Mouse (Mus musculus): ENCODE measurements around the gene Racgap1. TPM values are rescaled to one million over a fixed set of nuclear protein-coding genes. Genes with fewer than 3 reads are reported as not detected.

The Racgap1 gene
- 10 to 100 TPM; 72.5 to 96.3 TPM for total RNA-seq (2023)

DNA sequence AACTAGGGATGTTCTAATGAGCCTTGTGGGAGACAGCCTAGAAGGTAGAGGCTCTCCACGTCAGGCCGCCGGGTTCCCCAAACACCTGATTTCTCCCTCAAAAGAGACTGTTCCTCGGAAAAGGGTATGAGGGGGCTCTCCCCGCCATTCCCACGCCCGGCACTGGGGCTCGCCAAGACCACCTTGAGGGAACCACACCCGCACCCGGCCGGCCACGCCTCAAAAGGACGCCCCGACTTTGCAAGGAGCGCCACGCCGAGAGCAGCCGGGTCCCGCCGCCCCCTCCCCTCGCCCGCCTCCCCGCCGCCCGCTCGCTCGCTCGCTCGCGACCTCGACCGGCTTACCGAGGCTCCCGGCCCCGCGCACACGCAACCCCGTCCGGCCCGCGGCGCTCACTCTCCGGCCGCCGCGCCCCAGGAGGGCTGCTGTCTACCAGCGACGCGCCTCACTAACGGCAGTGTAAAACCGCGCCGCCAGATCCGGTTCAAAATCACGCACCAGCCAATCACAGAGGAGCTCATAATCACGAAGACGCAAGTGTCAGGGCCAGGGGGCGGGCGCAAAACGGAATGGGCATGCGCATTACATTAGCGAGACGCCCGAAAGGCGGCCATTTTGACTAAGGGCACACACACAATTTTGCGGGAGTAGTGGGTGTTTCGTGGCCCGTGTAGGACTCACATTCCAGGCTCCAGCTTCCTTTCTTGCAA, at the start of gene Racgap1:
Gene Racgap1 (minus strand): TSS at position 494 of the 710 bp plus-strand sequence.

DNA sequence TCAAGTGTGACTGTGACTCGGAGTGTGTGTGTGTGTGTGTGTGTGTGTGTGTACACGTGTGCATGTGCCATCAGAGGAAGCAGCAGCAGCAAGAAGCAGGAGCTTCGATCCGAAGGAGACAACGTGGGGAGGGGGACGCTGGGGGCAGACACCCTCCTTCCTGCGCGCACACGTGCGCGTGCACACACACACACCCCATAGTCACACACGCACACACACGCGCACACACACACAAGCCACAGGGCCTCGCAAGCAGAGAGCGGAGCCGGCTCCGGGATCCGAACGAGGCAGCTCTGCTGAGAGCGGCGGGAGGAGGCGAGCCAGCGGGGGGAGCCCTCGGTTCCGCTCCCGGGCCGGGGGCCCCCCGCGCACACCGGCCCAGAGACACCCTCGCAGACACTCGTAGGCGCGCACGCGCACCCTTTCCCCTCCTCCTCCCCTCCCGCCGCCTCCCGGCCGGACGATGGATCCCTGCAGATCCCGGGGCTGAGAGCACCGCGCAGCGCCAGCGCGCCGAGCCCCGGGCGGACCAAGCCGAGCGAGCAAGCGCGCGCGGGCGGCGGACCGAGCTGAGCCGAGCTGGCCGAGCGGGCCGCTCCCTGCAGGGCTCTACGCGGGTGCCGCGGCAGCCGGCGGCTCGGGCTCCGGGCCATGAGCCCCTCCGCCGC, 18.8 kb upstream of the Racgap1 start, which contains the start of gene Asic1:
Gene Asic1 (plus strand): TSS at position 215 of the 668 bp plus-strand sequence.

DNA sequence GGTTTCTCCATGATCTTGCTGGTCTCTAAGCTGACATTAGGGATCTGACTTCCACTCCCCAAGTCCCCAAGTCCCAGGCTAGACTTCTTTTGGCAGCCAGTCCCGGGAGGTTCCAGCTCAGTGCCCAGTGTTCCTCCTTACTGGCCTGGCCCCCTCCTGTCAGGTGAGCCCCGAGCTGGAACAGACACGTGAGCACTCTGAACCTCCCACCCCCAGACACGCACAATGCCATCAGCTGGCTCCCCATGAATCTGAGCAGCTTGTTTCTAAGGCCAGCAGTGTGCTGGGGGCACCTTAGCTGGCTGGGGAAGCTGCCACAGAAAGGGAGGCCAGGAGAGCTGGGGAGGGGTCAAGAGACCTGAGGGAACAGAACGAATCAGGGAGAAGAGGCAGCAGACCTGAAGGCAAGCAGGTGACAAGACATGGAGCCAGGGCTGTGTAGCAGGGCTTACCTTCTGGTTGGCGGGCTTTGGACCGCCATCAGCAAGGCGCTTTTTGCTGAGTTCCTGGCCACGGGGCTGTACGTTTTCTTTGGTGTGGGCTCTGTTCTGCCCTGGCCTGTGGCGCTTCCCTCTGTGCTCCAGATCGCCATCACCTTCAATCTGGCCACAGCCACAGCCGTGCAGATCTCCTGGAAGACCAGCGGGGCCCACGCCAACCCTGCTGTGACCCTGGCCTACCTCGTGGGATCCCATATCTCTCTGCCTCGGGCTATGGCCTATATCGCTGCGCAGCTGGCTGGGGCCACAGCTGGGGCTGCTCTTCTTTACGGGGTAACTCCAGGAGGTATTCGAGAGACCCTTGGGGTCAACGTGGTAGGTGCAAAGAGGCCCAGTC, 50.3 kb downstream of the Racgap1 start, which contains the start of gene Aqp6:
Gene Aqp6 (plus strand): TSS at position 415 of the 837 bp plus-strand sequence.

DNA sequence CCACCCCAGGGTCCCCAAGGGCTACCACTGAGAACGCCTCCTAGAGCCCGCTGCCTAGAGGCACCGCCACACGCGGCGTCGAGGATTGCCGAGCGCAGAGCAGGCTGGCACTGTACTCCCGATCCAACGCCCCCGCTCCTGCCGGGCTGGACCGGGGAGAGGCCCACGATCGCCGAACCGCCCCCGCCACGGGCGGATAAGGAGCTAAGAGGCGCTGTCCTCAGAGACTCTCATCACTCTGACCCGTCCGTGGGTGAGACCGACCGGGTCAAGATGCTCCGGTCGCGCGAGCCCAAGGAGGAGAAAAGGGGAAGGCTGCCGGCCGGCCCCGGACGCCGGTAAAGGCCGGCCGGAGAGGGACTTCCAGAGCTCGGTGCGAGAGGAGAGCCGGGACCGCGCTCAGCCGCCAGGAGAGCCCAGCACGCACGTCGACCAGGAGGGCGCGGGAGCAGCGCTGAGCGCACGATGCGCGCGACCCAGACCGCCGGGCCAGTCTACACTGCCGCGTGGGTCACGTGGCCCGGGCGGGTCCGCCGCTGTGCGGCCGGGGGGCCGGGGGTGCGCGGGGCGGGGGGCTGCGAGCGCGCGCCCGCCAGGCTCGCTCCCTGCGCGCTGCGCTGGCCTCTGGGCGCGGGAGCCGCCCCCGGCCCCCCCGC, 60.9 kb downstream of the Racgap1 start, which contains the start of gene Aqp5:
Gene Aqp5 (plus strand): TSS at position 354 of the 656 bp plus-strand sequence.

DNA sequence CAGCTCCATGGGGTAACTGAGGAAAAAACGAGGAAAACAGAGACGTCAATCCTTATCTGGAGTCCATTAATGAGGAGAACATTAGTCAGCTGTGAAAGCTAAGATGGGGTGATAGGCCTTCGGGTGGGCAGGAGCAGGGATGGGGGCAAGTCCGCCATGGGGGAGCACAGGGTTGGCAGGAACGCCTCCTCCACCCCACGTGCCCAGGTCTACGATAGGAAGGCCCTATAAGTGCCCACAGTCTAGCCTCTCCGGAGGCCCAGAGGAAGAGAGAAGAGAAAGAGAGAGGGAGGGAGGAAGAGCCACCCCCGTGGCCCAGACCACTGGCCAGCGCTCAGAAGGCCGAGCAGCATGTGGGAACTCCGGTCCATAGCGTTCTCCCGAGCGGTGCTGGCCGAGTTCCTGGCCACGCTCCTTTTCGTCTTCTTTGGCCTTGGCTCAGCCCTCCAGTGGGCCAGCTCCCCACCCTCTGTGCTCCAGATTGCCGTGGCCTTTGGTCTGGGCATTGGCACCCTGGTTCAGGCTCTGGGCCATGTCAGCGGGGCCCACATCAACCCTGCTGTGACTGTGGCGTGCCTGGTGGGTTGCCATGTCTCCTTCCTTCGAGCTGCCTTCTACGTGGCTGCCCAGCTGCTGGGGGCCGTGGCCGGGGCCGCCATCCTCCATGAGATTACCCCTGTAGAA, 72.5 kb downstream of the Racgap1 start, which contains the start of gene Aqp2:
Gene Aqp2 (plus strand): TSS at position 254 of the 684 bp plus-strand sequence.

Other genes starting within 250 kb of the Racgap1 start
- gene Nckap5l, start 193.9 kb downstream of the Racgap1 start, total RNA-seq (2023): 1 to 10 TPM; 2.6 to 3.2 TPM
- 1 to 10 TPM; 5.5 to 8.2 TPM for gene Bcdin3d, start 176.9 kb downstream of the Racgap1 start, total RNA-seq (2023)
- 1 to 10 TPM; 1.2 to 2.3 TPM for gene Faim2, start 123.5 kb downstream of the Racgap1 start, total RNA-seq (2023)
- gene Aqp2, start 72.6 kb downstream of the Racgap1 start, total RNA-seq (2023): not detected
- not detected for gene Aqp5, start 60.9 kb downstream of the Racgap1 start, total RNA-seq (2023)
- not detected for gene Aqp6, start 50.3 kb downstream of the Racgap1 start, total RNA-seq (2023)
- gene Asic1, start 18.7 kb upstream of the Racgap1 start, total RNA-seq (2023): not detected
- gene Smarcd1, start 50.5 kb upstream of the Racgap1 start, total RNA-seq (2023): 10 to 100 TPM; 17.8 to 24.4 TPM
- gene Gm17349, start 53.8 kb upstream of the Racgap1 start, total RNA-seq (2023): 1 to 10 TPM in 1 of 2 experiments, not detected in 1; 3.2 TPM
- under 1 TPM in 1 of 2 experiments, not detected in 1; 0.16 TPM for gene Gpd1, start 65.9 kb upstream of the Racgap1 start, total RNA-seq (2023)
- 10 to 100 TPM; 39.8 to 49.0 TPM for gene Cox14, start 74.0 kb upstream of the Racgap1 start, total RNA-seq (2023)
- gene Cers5, start 121.2 kb upstream of the Racgap1 start, total RNA-seq (2023): 10 to 100 TPM; 25.6 to 36.2 TPM
- gene Lima1, start 223.8 kb upstream of the Racgap1 start, total RNA-seq (2023): 10 to 100 TPM; 17.1 to 18.0 TPM

Measured in neutrophil, adult 59 days (primary cell).